Mouse (Mus musculus): ENCODE results near the gene Fbxo47. TPM values are rescaled to one million over a fixed set of nuclear protein-coding genes. Genes with fewer than 3 reads are reported as not detected.

The Fbxo47 gene
- total and polyA plus RNA-seq, 3 experiments = 0.73 to 1.2 TPM; not detected in 1

- Histone ChIP-seq H3K4me1 (ENCODE audit: control insufficient read depth in 1 of 2, insufficient read depth in 2 of 2, low read length in 2 of 2) (peaks cover 0 to 11% of the 10 kb centered on the region in 2 experiments; a peak in 3 of 4 replicates), H3K27me3 (ENCODE audit: control insufficient read depth in 1 of 2, insufficient read depth in 2 of 2, low read length in 2 of 2) (no peaks in the 10 kb centered on the region), H3K79me2 (ENCODE audit: control insufficient read depth, insufficient read depth, low read length, poor library complexity) (no peaks in the 10 kb centered on the region), H3K9me3 (replicated peaks; ENCODE audit: insufficient read depth, low read length) (no peaks in the 10 kb centered on the region), H3K9ac (ENCODE audit: control insufficient read depth, low read depth, low read length, poor library complexity, severe bottlenecking) (no peak overlapping the region), H3K36me3 (ENCODE audit: control insufficient read depth in 1 of 2, insufficient read depth in 2 of 2, low read length in 2 of 2) (peaks cover 0 to 7% of the 10 kb centered on the region in 2 experiments; a peak in 2 of 4 replicates), H3K27ac (ENCODE audit: control insufficient read depth, low read depth, low read length) (no peak overlapping the region), H3K4me3 (ENCODE audit: control insufficient read depth in 1 of 2, insufficient read depth in 1 of 2, low read depth in 2 of 2, low read length in 2 of 2) (no peak overlapping the region)
- no peak for DNase-seq (ENCODE audit: low read depth, low spot score)
- TF ChIP-seq UBTF (IDR thresholded peaks at IDR 0.05; ENCODE audit: borderline replicate concordance, insufficient read depth, low read depth, low read length) (no peak), EP300 (IDR thresholded peaks at IDR 0.05; ENCODE audit: low read depth in 1 of 2, low read length in 2 of 2) (no peak), ZMIZ1 (IDR thresholded peaks at IDR 0.05; ENCODE audit: low read depth, low read length) (no peak), MAZ (IDR thresholded peaks at IDR 0.05; ENCODE audit: low read depth, low read length) (no peak), USF1 (IDR thresholded peaks at IDR 0.05; ENCODE audit: low read depth, low read length) (no peak), TBP (IDR thresholded peaks at IDR 0.05; ENCODE audit: low read depth, low read length) (no peak), TCF12 (IDR thresholded peaks at IDR 0.05; ENCODE audit: low read depth, low read length) (no peak), GABPA (IDR thresholded peaks at IDR 0.05; ENCODE audit: low read depth, low read length) (no peak), POLR2A (IDR thresholded peaks at IDR 0.05; ENCODE audit: control insufficient read depth in 1 of 2, insufficient read depth in 1 of 2, low read depth in 1 of 2, low read length in 2 of 2, poor library complexity in 1 of 2) (no peak), GATA1 (IDR thresholded peaks at IDR 0.05; ENCODE audit: low read depth, low read length) (no peak), MEF2A (IDR thresholded peaks at IDR 0.05; ENCODE audit: extremely low read depth, insufficient replicate concordance, low read depth, low read length, poor library complexity, severe bottlenecking) (no peak), JUND (IDR thresholded peaks at IDR 0.05; ENCODE audit: low read depth, low read length) (no peak), SMC3 (IDR thresholded peaks at IDR 0.05; ENCODE audit: low read depth, low read length) (no peak), MAX (IDR thresholded peaks at IDR 0.05; ENCODE audit: low read length) (no peak), POLR2AphosphoS5 (IDR thresholded peaks at IDR 0.05; ENCODE audit: borderline replicate concordance, low read depth, low read length) (no peak)
Observed at GRCm38 (mm10) chr11:97811569-97812362, 72.2 kb downstream of the Fbxo47 start.

GRCm38 (mm10) chr11:97810970-97811369, 73.0 kb downstream of the Fbxo47 start:
- no peak overlapping the region for H3K9ac ChIP-seq (ENCODE audit: control insufficient read depth, low read depth, low read length, poor library complexity, severe bottlenecking)
- no peak overlapping the region for H3K4me3 ChIP-seq (ENCODE audit: control insufficient read depth in 1 of 2, insufficient read depth in 1 of 2, low read depth in 2 of 2, low read length in 2 of 2)
- no peaks in the 10 kb centered on the region for H3K79me2 ChIP-seq (ENCODE audit: control insufficient read depth, insufficient read depth, low read length, poor library complexity)
- H3K4me1 ChIP-seq (ENCODE audit: control insufficient read depth in 1 of 2, insufficient read depth in 2 of 2, low read length in 2 of 2) = peaks cover 0 to 11% of the 10 kb centered on the region in 2 experiments; a peak in 3 of 4 replicates
- no peak for DNase-seq (ENCODE audit: low read depth, low spot score)
- H3K27ac ChIP-seq (ENCODE audit: control insufficient read depth, low read depth, low read length) = no peak overlapping the region
- H3K36me3 ChIP-seq (ENCODE audit: control insufficient read depth in 1 of 2, insufficient read depth in 2 of 2, low read length in 2 of 2) = peaks cover 0 to 7% of the 10 kb centered on the region in 2 experiments; a peak in 2 of 4 replicates
- H3K27me3 ChIP-seq (ENCODE audit: control insufficient read depth in 1 of 2, insufficient read depth in 2 of 2, low read length in 2 of 2) = no peaks in the 10 kb centered on the region
- TF ChIP-seq NRF1 (IDR thresholded peaks at IDR 0.05; ENCODE audit: insufficient read depth, low read depth, low read length, poor library complexity, severe bottlenecking) (no peak), KAT2A (conservative IDR thresholded peaks at IDR 0.05; ENCODE audit: low read depth, low read length) (no peak), SIN3A (IDR thresholded peaks at IDR 0.05; ENCODE audit: low read length) (no peak), POLR2A (IDR thresholded peaks at IDR 0.05; ENCODE audit: control insufficient read depth in 1 of 2, insufficient read depth in 1 of 2, low read depth in 1 of 2, low read length in 2 of 2, poor library complexity in 1 of 2) (no peak), MYB (IDR thresholded peaks at IDR 0.05; ENCODE audit: low read depth, low read length) (no peak), GABPA (IDR thresholded peaks at IDR 0.05; ENCODE audit: low read depth, low read length) (no peak), MAZ (IDR thresholded peaks at IDR 0.05; ENCODE audit: low read depth, low read length) (no peak), CHD1 (IDR thresholded peaks at IDR 0.05; ENCODE audit: low read depth, low read length) (no peak), MAX (IDR thresholded peaks at IDR 0.05; ENCODE audit: low read length) (no peak), CTCF (IDR thresholded peaks at IDR 0.05 in 2 of 3, conservative IDR thresholded peaks at IDR 0.05 in 1 of 3; ENCODE audit: control insufficient read depth in 1 of 3, insufficient read depth in 1 of 3, low read depth in 2 of 3, low read length in 3 of 3, poor library complexity in 1 of 3, severe bottlenecking in 1 of 3) (no peak), POLR2AphosphoS5 (IDR thresholded peaks at IDR 0.05; ENCODE audit: borderline replicate concordance, low read depth, low read length) (no peak), TCF12 (IDR thresholded peaks at IDR 0.05; ENCODE audit: low read depth, low read length) (no peak), MYC (IDR thresholded peaks at IDR 0.05; ENCODE audit: low read depth, low read length) (no peak), RAD21 (IDR thresholded peaks at IDR 0.05; ENCODE audit: low read depth, low read length) (no peak), GATA1 (IDR thresholded peaks at IDR 0.05; ENCODE audit: low read depth, low read length) (no peak), TAL1 (IDR thresholded peaks at IDR 0.05; ENCODE audit: low read length) (no peak), ZNF384 (IDR thresholded peaks at IDR 0.05; ENCODE audit: low read depth, low read length) (no peak)
- no peaks in the 10 kb centered on the region for H3K9me3 ChIP-seq (replicated peaks; ENCODE audit: insufficient read depth, low read length)

Measured in MEL (cell line).